Mouse (Mus musculus) kidney, embryonic 16.5 days (tissue): ENCODE results near the gene Dchs2. TPM values are rescaled to one million over a fixed set of nuclear protein-coding genes. Genes with fewer than 3 reads are reported as not detected.

Source experiments
- ATAC-seq: fragments of 200-750 bp; cut with Nextera tagmentation; 2 replicates; pipeline ENCODE4 v1.8.0; 2017; ENCODE audit warnings: moderate TSS enrichment; ENCODE audit not compliant: low FRiP score, low TSS enrichment
- H3K27ac ChIP-seq: fragments of 300-500 bp; sonication (generic); 2 replicates; pipeline ENCODE4 v1.5.1; 2014; ENCODE audit warnings: low read length
- H3K27me3 ChIP-seq: fragments of 300-500 bp; sonication (generic); 2 replicates; pipeline ENCODE4 v1.6.1; 2014; ENCODE audit warnings: low read length, control low read depth, mixed read lengths; ENCODE audit not compliant: insufficient read depth
- H3K36me3 ChIP-seq: fragments of 300-500 bp; sonication (generic); 2 replicates; pipeline ENCODE4 v1.6.1; 2014; ENCODE audit warnings: low read length, control low read depth, mixed read lengths; ENCODE audit not compliant: insufficient read depth
- H3K4me1 ChIP-seq: fragments of 300-500 bp; sonication (generic); 2 replicates; pipeline ENCODE4 v1.6.1; 2014; ENCODE audit warnings: low read length, control low read depth, mixed read lengths; ENCODE audit not compliant: insufficient read depth
- H3K4me2 ChIP-seq: fragments of 300-500 bp; sonication (generic); replicated peaks from 2 replicates; pipeline ENCODE4 v1.6.1; 2014; ENCODE audit warnings: low read depth, low read length
- H3K4me3 ChIP-seq: fragments of 300-500 bp; sonication (generic); 2 replicates; pipeline ENCODE4 v1.5.1; 2014; ENCODE audit warnings: mild to moderate bottlenecking, low read length
- H3K9ac ChIP-seq: fragments of 300-500 bp; sonication (generic); replicated peaks from 2 replicates; pipeline ENCODE4 v1.6.1; 2014; ENCODE audit warnings: low read length
- H3K9me3 ChIP-seq: fragments of 300-500 bp; sonication (generic); 2 replicates; pipeline ENCODE4 v1.6.1; 2016; ENCODE audit warnings: low read length, control low read depth
- WGBS: fragments of 180-500 bp; shearing (Covaris S2); extraction: QIAGEN DNeasy Blood & Tissue Kit; methylation state at CpG from one replicate; pipeline ENCODE4 v1.1.7; 2014; 5-methylcytosine and 5-hydroxymethylcytosine counted together
- polyA plus RNA-seq: library from polyadenylated mRNA; unstranded; fragments of >200 nt; fragmentation: Nextera tagmentation; extraction: Ambion mirVana; gene quantifications from 2 replicates; pipeline ENCODE4 v1.2.1, GENCODE M21; 2015

The Dchs2 gene
- polyA plus RNA-seq, 1 experiment from 2014 or later, result 0.10 TPM

- H3K4me1 ChIP-seq, result no peaks in the 10 kb centered on the region; the same call in 1 of the 2 replicates
- no peak overlapping the region for H3K4me2 ChIP-seq
- H3K36me3 ChIP-seq, result no peaks in the 10 kb centered on the region
- peak; percentile 57 for ATAC-seq
- H3K9ac ChIP-seq, result no peak overlapping the region
- no peaks in the 10 kb centered on the region for H3K27me3 ChIP-seq
- no peaks in the 10 kb centered on the region for H3K9me3 ChIP-seq
- no peak overlapping the region for H3K27ac ChIP-seq
- WGBS, result 39% methylated on average over 9 of the region's 9 CpGs
- no peak overlapping the region for H3K4me3 ChIP-seq
These were observed 100.6 kb downstream of the Dchs2 start for GRCm38 (mm10) chr3:83228383-83228782.

- WGBS, result 89% methylated on average over 2 of the region's 2 CpGs
- H3K4me3 ChIP-seq, result no peak overlapping the region
- no peaks in the 10 kb centered on the region for H3K9me3 ChIP-seq
- no peak overlapping the region for H3K27ac ChIP-seq
- no peak overlapping the region for H3K4me2 ChIP-seq
- H3K27me3 ChIP-seq, result no peaks in the 10 kb centered on the region
- no peak overlapping the region for H3K9ac ChIP-seq
- peaks cover 4% of the 10 kb centered on the region; the same call in 1 of the 2 replicates for H3K4me1 ChIP-seq
- no peaks in the 10 kb centered on the region for H3K36me3 ChIP-seq
- ATAC-seq, result no peak
These were observed 102.6 kb downstream of the Dchs2 start for GRCm38 (mm10) chr3:83230326-83230725.

DNA sequence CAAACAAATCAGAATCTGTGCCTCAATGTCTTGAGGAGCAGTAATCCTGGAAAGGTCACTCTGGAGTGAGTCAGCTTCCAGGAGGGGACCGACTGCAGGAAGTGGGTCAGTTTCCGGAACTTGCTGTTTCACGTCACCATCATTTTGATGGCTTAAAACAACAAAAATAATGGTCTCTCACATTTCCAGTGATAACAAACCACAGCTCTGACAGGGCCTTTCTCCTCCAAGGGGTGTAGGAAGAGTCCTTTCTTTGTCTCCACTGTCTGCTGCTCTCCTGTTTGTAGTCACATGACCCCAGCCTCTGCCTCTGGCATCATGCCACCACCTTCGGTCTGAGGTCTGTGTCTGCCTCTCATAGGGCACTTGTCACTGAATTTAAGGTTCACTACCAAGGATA, 106.7 kb downstream of the Dchs2 start:
- no peak overlapping the region for H3K4me2 ChIP-seq
- no peaks in the 10 kb centered on the region for H3K9me3 ChIP-seq
- ATAC-seq, result peak; percentile 42; the same call in 1 of the 2 replicates
- no peaks in the 10 kb centered on the region for H3K36me3 ChIP-seq
- 25% methylated on average over 4 of the region's 4 CpGs for WGBS
- no peak overlapping the region for H3K27ac ChIP-seq
- no peak overlapping the region for H3K9ac ChIP-seq
- H3K4me1 ChIP-seq, result 0 out of 2 replicates have a peak, but pooled peaks cover 4% of the 10 kb centered on the region
- no peak overlapping the region for H3K4me3 ChIP-seq
- H3K27me3 ChIP-seq, result no peaks in the 10 kb centered on the region

DNA sequence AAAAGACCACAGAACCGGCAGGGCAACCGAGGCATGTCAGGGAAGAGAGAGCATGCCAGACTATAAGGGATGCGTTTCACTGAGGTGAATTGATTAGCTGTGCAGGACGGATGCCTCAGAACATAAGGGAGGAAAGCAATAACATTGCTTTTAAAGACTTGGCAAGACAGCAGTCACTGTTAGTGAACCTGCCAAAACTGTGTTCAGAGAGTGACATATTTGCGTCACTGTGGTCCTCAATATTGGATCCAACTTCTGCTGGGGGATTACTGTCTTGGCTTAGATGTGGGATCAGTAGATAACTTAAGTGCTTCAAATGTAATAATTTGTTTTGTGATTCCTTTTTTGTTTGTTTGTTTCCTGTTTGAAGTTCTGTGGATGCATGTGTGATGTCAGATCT, 107.3 kb downstream of the Dchs2 start:
- Histone ChIP-seq H3K27ac (no peak overlapping the region), H3K9me3 (no peaks in the 10 kb centered on the region), H3K9ac (no peak overlapping the region), H3K27me3 (no peaks in the 10 kb centered on the region), H3K4me1 (0 out of 2 replicates have a peak, but pooled peaks cover 4% of the 10 kb centered on the region), H3K4me2 (no peak overlapping the region), H3K4me3 (no peak overlapping the region), H3K36me3 (no peaks in the 10 kb centered on the region)
- WGBS, result 73% methylated on average over 5 of the region's 5 CpGs
- ATAC-seq, result no peak

GRCm38 (mm10) chr3:83246536-83246935, 118.8 kb downstream of the Dchs2 start:
- no peaks in the 10 kb centered on the region for H3K4me1 ChIP-seq
- H3K27me3 ChIP-seq, result no peaks in the 10 kb centered on the region
- H3K9ac ChIP-seq, result no peak overlapping the region
- WGBS, result 82% methylated on average over 5 of the region's 5 CpGs
- no peak for ATAC-seq
- H3K4me2 ChIP-seq, result no peak overlapping the region
- H3K27ac ChIP-seq, result no peak overlapping the region
- no peak overlapping the region for H3K4me3 ChIP-seq
- H3K9me3 ChIP-seq, result no peaks in the 10 kb centered on the region
- no peaks in the 10 kb centered on the region for H3K36me3 ChIP-seq

DNA sequence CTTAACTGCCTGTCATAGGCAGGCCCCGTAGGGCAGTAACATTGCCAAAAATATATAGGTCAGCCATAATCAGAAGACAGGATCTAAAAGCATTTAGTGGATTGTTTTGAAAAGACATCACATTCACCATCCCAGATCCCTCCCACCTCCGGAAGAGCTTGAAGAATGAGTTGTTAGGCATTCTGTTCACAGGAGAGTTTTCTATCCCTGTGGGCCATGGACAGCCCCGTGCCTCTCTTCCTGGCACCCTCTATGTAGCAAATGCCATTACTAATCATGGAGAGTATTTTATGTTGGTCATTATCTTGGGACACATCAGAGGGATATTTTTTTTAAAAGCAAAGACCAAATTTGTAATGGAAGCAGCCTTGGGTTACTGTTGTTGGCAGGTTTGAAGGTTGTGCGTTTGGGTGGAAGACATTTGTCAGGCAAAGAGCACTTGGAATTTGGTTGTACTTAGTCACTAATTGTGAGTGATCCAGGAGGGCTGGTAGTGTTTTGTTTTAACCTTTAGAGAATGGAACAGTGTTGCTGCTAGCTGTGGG, 122.3 kb downstream of the Dchs2 start:
- no peak overlapping the region for H3K4me3 ChIP-seq
- H3K4me1 ChIP-seq, result no peaks in the 10 kb centered on the region
- H3K4me2 ChIP-seq, result no peak overlapping the region
- H3K9ac ChIP-seq, result no peak overlapping the region
- H3K27me3 ChIP-seq, result no peaks in the 10 kb centered on the region
- ATAC-seq, result no peak
- H3K36me3 ChIP-seq, result no peaks in the 10 kb centered on the region
- 75% methylated on average over 4 of the region's 4 CpGs for WGBS
- H3K27ac ChIP-seq, result no peak overlapping the region
- no peaks in the 10 kb centered on the region for H3K9me3 ChIP-seq

GRCm38 (mm10) chr3:83251899-83252298, 124.2 kb downstream of the Dchs2 start:
- Histone ChIP-seq H3K4me2 (no peak overlapping the region), H3K4me3 (no peak overlapping the region), H3K36me3 (no peaks in the 10 kb centered on the region), H3K4me1 (no peaks in the 10 kb centered on the region), H3K27ac (no peak overlapping the region), H3K9ac (no peak overlapping the region), H3K27me3 (no peaks in the 10 kb centered on the region), H3K9me3 (no peaks in the 10 kb centered on the region)
- no peak for ATAC-seq
- WGBS, result 45% methylated on average over 7 of the region's 7 CpGs

- Histone ChIP-seq H3K36me3 (no peaks in the 10 kb centered on the region), H3K4me1 (no peaks in the 10 kb centered on the region), H3K9me3 (no peaks in the 10 kb centered on the region), H3K9ac (no peak overlapping the region), H3K27ac (no peak overlapping the region), H3K4me3 (no peak overlapping the region), H3K27me3 (no peaks in the 10 kb centered on the region), H3K4me2 (no peak overlapping the region)
- ATAC-seq, result no peak
- 57% methylated on average over 4 of the region's 4 CpGs for WGBS
These were observed 131.7 kb downstream of the Dchs2 start for GRCm38 (mm10) chr3:83259421-83259820.

DNA sequence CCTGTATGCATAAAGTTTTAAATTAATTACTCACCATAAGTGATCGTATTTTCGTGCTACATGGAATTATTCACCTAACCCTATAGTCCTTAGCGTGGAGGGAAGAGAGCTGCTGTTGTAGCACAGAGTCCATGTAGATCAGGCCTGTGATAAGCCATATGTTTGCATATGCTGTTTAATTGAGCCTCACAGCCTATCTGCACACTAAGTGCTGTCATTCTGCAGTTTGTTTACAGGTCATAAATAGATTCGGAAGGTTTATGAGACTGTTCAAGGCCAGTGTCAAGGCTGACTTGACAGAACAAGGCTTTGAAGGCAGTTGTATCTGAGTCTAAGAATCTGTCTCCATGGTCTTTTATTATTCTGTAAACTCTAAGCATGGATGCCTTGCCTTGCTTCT, 138.3 kb downstream of the Dchs2 start:
- no peak overlapping the region for H3K27ac ChIP-seq
- 67% methylated on average over 4 of the region's 4 CpGs for WGBS

DNA sequence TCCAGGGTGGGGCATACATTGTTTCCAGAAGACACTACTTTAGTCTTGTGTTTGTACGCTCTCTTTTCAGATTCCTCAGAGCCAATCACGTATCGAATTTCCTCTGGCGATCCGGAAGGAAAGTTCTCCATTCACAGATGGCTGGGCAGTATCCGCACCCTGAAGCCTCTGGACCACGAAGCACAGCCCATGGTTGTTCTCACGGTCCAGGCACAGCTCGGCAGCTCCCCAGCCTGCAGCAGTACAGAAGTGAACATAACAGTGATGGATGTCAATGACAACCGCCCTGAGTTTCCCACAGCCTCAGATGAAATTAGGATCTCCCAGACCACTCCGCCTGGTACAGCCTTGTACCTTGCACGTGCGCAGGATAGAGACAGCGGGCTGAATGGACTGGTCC, 142.5 kb downstream of the Dchs2 start:
- no peak overlapping the region for H3K27ac ChIP-seq
- no peaks in the 10 kb centered on the region for H3K9me3 ChIP-seq
- no peak overlapping the region for H3K4me3 ChIP-seq
- WGBS, result 56% methylated on average over 14 of the region's 14 CpGs
- peak; percentile 83 for ATAC-seq
- no peak overlapping the region for H3K4me2 ChIP-seq
- H3K27me3 ChIP-seq, result no peaks in the 10 kb centered on the region
- no peaks in the 10 kb centered on the region for H3K4me1 ChIP-seq
- no peak overlapping the region for H3K9ac ChIP-seq
- no peaks in the 10 kb centered on the region for H3K36me3 ChIP-seq

More for the DNA sequence above, 138.3 kb downstream of the Dchs2 start:
- no peaks in the 10 kb centered on the region for H3K4me1 ChIP-seq
- no peak overlapping the region for H3K9ac ChIP-seq
- no peaks in the 10 kb centered on the region for H3K9me3 ChIP-seq
- H3K4me2 ChIP-seq, result no peak overlapping the region
- H3K4me3 ChIP-seq, result no peak overlapping the region
- no peaks in the 10 kb centered on the region for H3K36me3 ChIP-seq
- H3K27me3 ChIP-seq, result no peaks in the 10 kb centered on the region
- no peak for ATAC-seq
